Mouse (Mus musculus): Measurements from ENCODE around the gene Pctp. TPM values are rescaled to one million over a fixed set of nuclear protein-coding genes. Genes with fewer than 3 reads are reported as not detected.
A peak's percentile ranks its signal among the peaks of the same experiment; 100 is the strongest.

The Pctp gene
- polyA plus RNA-seq, 1 experiment = 2.2 TPM

- H3K27ac ChIP-seq (ENCODE audit: insufficient read depth, low read length) = no peak overlapping the region
- no peaks in the 10 kb centered on the region for H3K4me1 ChIP-seq (ENCODE audit: control insufficient read depth, insufficient read depth, insufficient read length)
- no peaks in the 10 kb centered on the region for H3K36me3 ChIP-seq (ENCODE audit: control insufficient read depth, insufficient read depth, low read length)
- DNase-seq (ENCODE audit: low read depth in 1 of 2, low spot score in 2 of 2) = no peak
- WGBS = 93% methylated on average over 18 of the region's 18 CpGs
- H3K4me3 ChIP-seq (ENCODE audit: extremely low read depth, insufficient read depth, insufficient read length) = no peak overlapping the region
- no peaks in the 10 kb centered on the region for H3K27me3 ChIP-seq (ENCODE audit: control insufficient read depth, insufficient read depth, low read length)
- TF ChIP-seq CTCF (IDR thresholded peaks at IDR 0.05; ENCODE audit: extremely low read depth, insufficient read depth, insufficient read length, insufficient replicate concordance) (no peak), POLR2A (IDR thresholded peaks at IDR 0.05; ENCODE audit: low read depth, low read length) (no peak)
These were observed 3.5 kb downstream of the Pctp start for GRCm38 (mm10) chr11:89998996-89999770.

- H3K36me3 ChIP-seq (ENCODE audit: control insufficient read depth, insufficient read depth, low read length) = no peaks in the 10 kb centered on the region
- H3K27me3 ChIP-seq (ENCODE audit: control insufficient read depth, insufficient read depth, low read length) = no peaks in the 10 kb centered on the region
- no peak overlapping the region for H3K27ac ChIP-seq (ENCODE audit: insufficient read depth, low read length)
- H3K4me1 ChIP-seq (ENCODE audit: control insufficient read depth, insufficient read depth, insufficient read length) = no peaks in the 10 kb centered on the region
- WGBS = 94% methylated on average over 7 of the region's 7 CpGs
- no peak overlapping the region for H3K4me3 ChIP-seq (ENCODE audit: extremely low read depth, insufficient read depth, insufficient read length)
- DNase-seq (ENCODE audit: low read depth in 1 of 2, low spot score in 2 of 2) = no peak
- TF ChIP-seq CTCF (IDR thresholded peaks at IDR 0.05; ENCODE audit: extremely low read depth, insufficient read depth, insufficient read length, insufficient replicate concordance) (no peak), POLR2A (IDR thresholded peaks at IDR 0.05; ENCODE audit: low read depth, low read length) (no peak)
These were observed 5.8 kb downstream of the Pctp start for GRCm38 (mm10) chr11:89996856-89997255.

- 85% methylated on average over 4 of the region's 4 CpGs for WGBS
- Histone ChIP-seq H3K4me3 (ENCODE audit: extremely low read depth, insufficient read depth, insufficient read length) (no peak overlapping the region), H3K36me3 (ENCODE audit: control insufficient read depth, insufficient read depth, low read length) (no peaks in the 10 kb centered on the region), H3K27me3 (ENCODE audit: control insufficient read depth, insufficient read depth, low read length) (no peaks in the 10 kb centered on the region), H3K4me1 (ENCODE audit: control insufficient read depth, insufficient read depth, insufficient read length) (no peaks in the 10 kb centered on the region), H3K27ac (ENCODE audit: insufficient read depth, low read length) (no peak overlapping the region)
- no peak for TF ChIP-seq POLR2A (IDR thresholded peaks at IDR 0.05; ENCODE audit: low read depth, low read length)
- TF ChIP-seq CTCF (IDR thresholded peaks at IDR 0.05; ENCODE audit: extremely low read depth, insufficient read depth, insufficient read length, insufficient replicate concordance) = no peak
- no peak for DNase-seq (ENCODE audit: low read depth in 1 of 2, low spot score in 2 of 2)
These were observed 6.3 kb downstream of the Pctp start for GRCm38 (mm10) chr11:89996406-89996805.

- DNase-seq (ENCODE audit: low read depth in 1 of 2, low spot score in 2 of 2) = no peak
- H3K4me1 ChIP-seq (ENCODE audit: control insufficient read depth, insufficient read depth, insufficient read length) = no peaks in the 10 kb centered on the region
- WGBS = 95% methylated on average over 5 of the region's 5 CpGs
- no peak overlapping the region for H3K27ac ChIP-seq (ENCODE audit: insufficient read depth, low read length)
- no peaks in the 10 kb centered on the region for H3K27me3 ChIP-seq (ENCODE audit: control insufficient read depth, insufficient read depth, low read length)
- H3K36me3 ChIP-seq (ENCODE audit: control insufficient read depth, insufficient read depth, low read length) = no peaks in the 10 kb centered on the region
- TF ChIP-seq POLR2A (IDR thresholded peaks at IDR 0.05; ENCODE audit: low read depth, low read length) (no peak), CTCF (IDR thresholded peaks at IDR 0.05; ENCODE audit: extremely low read depth, insufficient read depth, insufficient read length, insufficient replicate concordance) (no peak)
- no peak overlapping the region for H3K4me3 ChIP-seq (ENCODE audit: extremely low read depth, insufficient read depth, insufficient read length)
These were observed 7.1 kb downstream of the Pctp start for GRCm38 (mm10) chr11:89995596-89995995.

GRCm38 (mm10) chr11:89994706-89995105, 8.0 kb downstream of the Pctp start:
- H3K4me1 ChIP-seq (ENCODE audit: control insufficient read depth, insufficient read depth, insufficient read length) = no peaks in the 10 kb centered on the region
- no peak overlapping the region for H3K27ac ChIP-seq (ENCODE audit: insufficient read depth, low read length)
- H3K4me3 ChIP-seq (ENCODE audit: extremely low read depth, insufficient read depth, insufficient read length) = no peak overlapping the region
- no peaks in the 10 kb centered on the region for H3K27me3 ChIP-seq (ENCODE audit: control insufficient read depth, insufficient read depth, low read length)
- TF ChIP-seq CTCF (IDR thresholded peaks at IDR 0.05; ENCODE audit: extremely low read depth, insufficient read depth, insufficient read length, insufficient replicate concordance) = no peak
- TF ChIP-seq POLR2A (IDR thresholded peaks at IDR 0.05; ENCODE audit: low read depth, low read length) = no peak
- WGBS = 94% methylated on average over 2 of the region's 2 CpGs
- no peaks in the 10 kb centered on the region for H3K36me3 ChIP-seq (ENCODE audit: control insufficient read depth, insufficient read depth, low read length)
- no peak for DNase-seq (ENCODE audit: low read depth in 1 of 2, low spot score in 2 of 2)

GRCm38 (mm10) chr11:89991661-89992060, 11.0 kb downstream of the Pctp start:
- Histone ChIP-seq H3K4me3 (ENCODE audit: extremely low read depth, insufficient read depth, insufficient read length) (no peak overlapping the region), H3K27ac (ENCODE audit: insufficient read depth, low read length) (no peak overlapping the region), H3K27me3 (ENCODE audit: control insufficient read depth, insufficient read depth, low read length) (no peaks in the 10 kb centered on the region), H3K4me1 (ENCODE audit: control insufficient read depth, insufficient read depth, insufficient read length) (no peaks in the 10 kb centered on the region), H3K36me3 (ENCODE audit: control insufficient read depth, insufficient read depth, low read length) (no peaks in the 10 kb centered on the region)
- TF ChIP-seq CTCF (IDR thresholded peaks at IDR 0.05; ENCODE audit: extremely low read depth, insufficient read depth, insufficient read length, insufficient replicate concordance) = no peak
- TF ChIP-seq POLR2A (IDR thresholded peaks at IDR 0.05; ENCODE audit: low read depth, low read length) = no peak
- no peak for DNase-seq (ENCODE audit: low read depth in 1 of 2, low spot score in 2 of 2)

- no peak for TF ChIP-seq POLR2A (IDR thresholded peaks at IDR 0.05; ENCODE audit: low read depth, low read length)
- peak; percentile 76; the same call in 1 of the 2 replicates for TF ChIP-seq CTCF (IDR thresholded peaks at IDR 0.05; ENCODE audit: extremely low read depth, insufficient read depth, insufficient read length, insufficient replicate concordance)
- Histone ChIP-seq H3K36me3 (ENCODE audit: control insufficient read depth, insufficient read depth, low read length) (no peaks in the 10 kb centered on the region), H3K4me1 (ENCODE audit: control insufficient read depth, insufficient read depth, insufficient read length) (no peaks in the 10 kb centered on the region), H3K4me3 (ENCODE audit: extremely low read depth, insufficient read depth, insufficient read length) (no peak overlapping the region), H3K27ac (ENCODE audit: insufficient read depth, low read length) (no peak overlapping the region), H3K27me3 (ENCODE audit: control insufficient read depth, insufficient read depth, low read length) (no peaks in the 10 kb centered on the region)
- DNase-seq (ENCODE audit: low read depth in 1 of 2, low spot score in 2 of 2) = peak; percentile 19 to 50
- 29% methylated on average over 8 of the region's 8 CpGs for WGBS
These were observed 13.6 kb downstream of the Pctp start for GRCm38 (mm10) chr11:89988936-89989589.
